Mouse (Mus musculus) hindbrain, embryonic 12.5 days (tissue): ENCODE data around the gene Jaml. TPM values are rescaled to one million over a fixed set of nuclear protein-coding genes. Genes with fewer than 3 reads are reported as not detected.
"Not testable (repeated sequence)": the region's sequence is repeated elsewhere in the genome, so short reads cannot be mapped to it uniquely, and the experiment has no call there.

ENCODE experiments used
- ATAC-seq: fragments of 200-750 bp; cut with Nextera tagmentation; 2 replicates; pipeline ENCODE4 v1.8.0; 2017; ENCODE audit warnings: moderate TSS enrichment; ENCODE audit not compliant: low FRiP score
- H3K27ac ChIP-seq: fragments of 300-500 bp; sonication (generic); 2 replicates; pipeline ENCODE4 v1.5.1; 2016; ENCODE audit warnings: mild to moderate bottlenecking
- H3K27me3 ChIP-seq: fragments of 300-500 bp; sonication (generic); 2 replicates; pipeline ENCODE4 v1.6.1; 2016; ENCODE audit warnings: mild to moderate bottlenecking
- H3K36me3 ChIP-seq: fragments of 300-500 bp; sonication (generic); 2 replicates; pipeline ENCODE4 v1.6.1; 2016; ENCODE audit warnings: mild to moderate bottlenecking
- H3K4me1 ChIP-seq: fragments of 300-500 bp; sonication (generic); 2 replicates; pipeline ENCODE4 v1.6.1; 2016
- H3K4me2 ChIP-seq: fragments of 300-500 bp; sonication (generic); replicated peaks from 2 replicates; pipeline ENCODE4 v1.6.1; 2016; ENCODE audit warnings: mild to moderate bottlenecking
- H3K4me3 ChIP-seq: fragments of 300-500 bp; sonication (generic); 2 replicates; pipeline ENCODE4 v1.5.1; 2016; ENCODE audit warnings: mild to moderate bottlenecking
- H3K9ac ChIP-seq: fragments of 300-500 bp; sonication (generic); 2 replicates; pipeline ENCODE4 v1.6.1; 2016; ENCODE audit warnings: mild to moderate bottlenecking, moderate library complexity
- H3K9me3 ChIP-seq: fragments of 300-500 bp; sonication (generic); replicated peaks from 2 replicates; pipeline ENCODE4 v1.6.1; 2016; ENCODE audit warnings: mild to moderate bottlenecking
- WGBS: fragments of 180-500 bp; shearing (Covaris S2); methylation state at CpG from one replicate; pipeline ENCODE4 v1.1.7; 2016; 5-methylcytosine and 5-hydroxymethylcytosine counted together
- polyA plus RNA-seq: library from polyadenylated mRNA; unstranded; fragments of >200 nt; fragmentation: Nextera tagmentation; extraction: Ambion mirVana; gene quantifications from 2 replicates; pipeline ENCODE4 v1.2.1, GENCODE M21; 2016

The Jaml gene
- polyA plus RNA-seq, result 0.31 TPM in 1 of 2 replicates, not detected in the other

DNA sequence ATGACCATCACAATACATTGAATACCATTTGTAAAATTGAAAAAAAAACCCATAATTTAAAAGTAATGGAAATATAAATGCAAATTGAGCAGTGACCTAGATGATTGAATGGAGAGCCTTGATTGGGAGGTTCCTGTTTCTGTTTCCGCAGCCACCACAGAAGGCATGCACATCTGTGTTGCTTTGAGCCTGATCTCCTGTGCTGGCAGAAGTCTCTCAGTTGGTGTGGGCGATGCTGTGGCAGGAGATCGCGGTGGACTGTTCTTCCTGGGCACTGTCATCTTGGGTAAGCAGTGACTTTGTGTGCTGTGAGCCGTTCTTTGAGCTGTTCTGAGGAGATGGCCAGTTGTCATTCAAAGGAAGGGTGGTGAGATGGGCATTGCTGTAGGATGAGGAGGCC, at the start of gene Jaml:
Gene Jaml, plus strand, starts transcription at position 173 of the 400 bp plus-strand sequence.
- Histone ChIP-seq H3K27ac (no peak within 1 kb of the TSS), H3K36me3 (no peaks in the 10 kb centered on the region), H3K4me2 (no peak within 1 kb of the TSS), H3K27me3 (no peaks in the 10 kb centered on the region), H3K9ac (no peak within 1 kb of the TSS), H3K4me3 (no peak within 1 kb of the TSS), H3K4me1 (no peaks in the 10 kb centered on the region), H3K9me3 (no peaks in the 10 kb centered on the region)
- ATAC-seq, result no peak
- 92% methylated on average over 5 of the region's 5 CpGs for WGBS

DNA sequence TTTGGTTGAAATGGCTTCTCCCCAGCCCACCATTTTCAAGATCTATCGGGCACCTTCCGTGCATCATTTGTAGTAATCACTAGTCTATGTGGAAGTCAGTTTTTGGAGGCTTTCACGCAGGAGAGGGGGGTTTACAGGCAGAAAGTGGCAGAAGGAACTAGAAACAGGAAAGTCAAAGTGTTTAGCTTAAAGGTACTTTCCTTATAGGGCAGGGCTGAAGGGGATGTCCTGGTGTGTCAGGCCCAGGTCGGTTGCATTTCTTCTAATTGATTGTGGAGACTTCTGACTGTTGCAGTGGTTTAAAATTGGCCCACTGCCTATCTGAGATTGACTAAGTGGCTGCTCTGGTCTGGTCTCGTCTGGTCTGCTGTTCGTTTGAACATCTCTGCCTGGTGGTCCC, 48.6 kb upstream of the Jaml start:
- no peak overlapping the region for H3K4me2 ChIP-seq
- no peaks in the 10 kb centered on the region for H3K9me3 ChIP-seq
- no peak for ATAC-seq
- no peaks in the 10 kb centered on the region for H3K4me1 ChIP-seq
- no peak overlapping the region for H3K9ac ChIP-seq
- no peaks in the 10 kb centered on the region for H3K36me3 ChIP-seq
- 74% methylated on average over 6 of the region's 6 CpGs for WGBS
- peaks cover 5% of the 10 kb centered on the region; the same call in 1 of the 2 replicates for H3K27me3 ChIP-seq
- no peak overlapping the region for H3K4me3 ChIP-seq
- H3K27ac ChIP-seq, result no peak overlapping the region

DNA sequence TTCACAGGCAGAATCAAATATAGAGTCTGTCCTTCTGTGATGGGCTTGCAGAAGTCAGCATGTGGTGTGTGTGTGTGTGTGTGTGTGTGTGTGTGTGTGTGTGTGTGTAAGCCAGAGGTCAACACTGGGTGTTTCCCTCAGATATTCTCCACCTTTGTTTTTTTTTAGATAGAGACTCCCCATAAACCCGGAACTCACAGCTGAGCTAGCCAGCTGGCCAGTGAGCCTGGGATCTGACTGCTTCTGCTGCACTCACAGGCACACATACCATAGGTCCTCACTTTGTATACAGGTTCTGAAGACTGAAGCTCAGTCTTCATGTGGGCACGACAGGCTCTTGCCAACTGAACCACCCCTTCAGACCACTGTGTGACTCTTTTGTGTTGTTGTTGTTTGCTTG, 46.7 kb upstream of the Jaml start:
- H3K27me3 ChIP-seq, result peaks cover 5% of the 10 kb centered on the region; the same call in 1 of the 2 replicates
- ATAC-seq, result no peak
- H3K4me1 ChIP-seq, result no peaks in the 10 kb centered on the region
- H3K36me3 ChIP-seq, result no peaks in the 10 kb centered on the region
- H3K4me2 ChIP-seq, result no peak overlapping the region
- no peaks in the 10 kb centered on the region for H3K9me3 ChIP-seq
- H3K27ac ChIP-seq, result no peak overlapping the region
- H3K4me3 ChIP-seq, result no peak overlapping the region
- no peak overlapping the region for H3K9ac ChIP-seq
- 73% methylated on average over 2 of the region's 2 CpGs for WGBS

DNA sequence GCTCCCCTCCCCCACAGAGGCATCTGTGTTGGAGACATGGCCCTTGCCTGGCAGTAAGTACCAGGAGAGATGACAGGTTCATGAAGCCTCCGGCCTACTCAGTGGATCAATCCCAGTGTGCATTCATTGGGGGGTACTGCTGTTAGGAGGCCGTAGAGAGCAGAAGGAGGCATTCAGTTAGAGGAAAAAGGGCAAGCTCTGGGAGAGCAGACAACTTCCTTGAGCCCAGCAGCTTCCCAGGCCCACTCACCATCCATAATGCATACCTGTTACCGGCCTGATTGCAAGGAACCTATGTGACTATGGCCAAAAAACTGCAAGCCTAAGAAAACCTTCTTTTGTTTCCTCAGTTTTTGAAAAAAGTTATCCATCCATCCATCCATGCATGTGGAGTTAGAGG, 44.5 kb upstream of the Jaml start:
- ATAC-seq, result no peak

DNA sequence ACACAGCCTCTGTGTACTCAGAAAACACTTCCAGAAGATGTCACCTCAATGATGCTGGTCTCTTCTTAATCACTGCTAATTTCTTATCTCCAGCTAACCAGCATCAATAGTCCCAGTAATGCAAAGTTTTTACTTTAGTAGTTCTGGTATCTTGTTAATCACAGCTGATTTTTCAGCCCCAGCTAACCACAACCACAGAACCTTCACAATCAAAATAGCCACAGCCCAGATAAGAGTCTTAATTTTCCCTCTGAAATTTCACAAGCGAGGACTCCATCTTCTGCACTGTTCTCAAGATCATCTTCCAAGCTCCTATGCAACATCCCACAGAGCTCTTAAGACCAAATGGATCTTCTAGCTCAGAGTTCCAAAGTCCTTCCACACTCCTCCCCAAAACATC, 41.2 kb upstream of the Jaml start:
- WGBS, result 88% methylated on average over 1 of the region's 1 CpGs
- H3K4me1 ChIP-seq, H3K9ac ChIP-seq, H3K9me3 ChIP-seq, ATAC-seq, H3K36me3 ChIP-seq, H3K27ac ChIP-seq, H3K4me3 ChIP-seq, H3K4me2 ChIP-seq: not testable (repeated sequence)
- peaks cover 45% of the 10 kb centered on the region for H3K27me3 ChIP-seq

More for the DNA sequence above, 44.5 kb upstream of the Jaml start:
- Histone ChIP-seq H3K9ac (no peak overlapping the region), H3K36me3 (no peaks in the 10 kb centered on the region), H3K9me3 (no peaks in the 10 kb centered on the region), H3K27ac (no peak overlapping the region), H3K4me2 (no peak overlapping the region), H3K27me3 (peaks cover 19% of the 10 kb centered on the region), H3K4me1 (no peaks in the 10 kb centered on the region), H3K4me3 (no peak overlapping the region)
- WGBS, result 81% methylated on average over 3 of the region's 3 CpGs

DNA sequence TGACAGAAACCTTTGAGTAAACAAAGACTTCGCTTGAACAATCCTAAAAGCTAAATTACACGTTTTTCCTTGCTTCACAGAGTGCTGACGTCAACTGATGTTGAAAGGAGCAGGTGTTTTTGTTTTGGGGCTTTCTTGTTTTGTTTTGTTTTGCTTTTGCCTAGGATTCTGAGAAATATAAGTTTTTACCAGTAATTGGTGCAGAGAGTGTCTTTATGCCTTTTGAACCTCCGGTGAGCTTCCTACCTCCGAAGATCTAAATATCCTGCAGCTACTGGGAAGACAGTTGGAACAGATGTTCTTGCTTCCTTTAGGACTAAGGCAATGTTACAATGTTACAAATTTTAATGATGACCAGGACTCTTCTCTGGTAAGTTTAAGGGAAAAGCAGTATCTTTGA, 39.5 kb upstream of the Jaml start, which contains the start of gene Mpzl2:
Gene Mpzl2, plus strand, starts transcription at position 301 of the 400 bp plus-strand sequence.
- ATAC-seq, result no peak
- no peak within 1 kb of the TSS for H3K4me3 ChIP-seq
- peaks cover 62% of the 10 kb centered on the region for H3K27me3 ChIP-seq
- no peaks in the 10 kb centered on the region for H3K36me3 ChIP-seq
- H3K9me3 ChIP-seq, result no peaks in the 10 kb centered on the region
- H3K4me2 ChIP-seq, result peak within 1 kb of the TSS; percentile 26; the same call in 1 of the 2 replicates
- WGBS, result 66% methylated on average over 5 of the region's 5 CpGs
- H3K27ac ChIP-seq, result no peak within 1 kb of the TSS
- peaks cover 6% of the 10 kb centered on the region; the same call in 1 of the 2 replicates for H3K4me1 ChIP-seq
- no peak within 1 kb of the TSS for H3K9ac ChIP-seq

DNA sequence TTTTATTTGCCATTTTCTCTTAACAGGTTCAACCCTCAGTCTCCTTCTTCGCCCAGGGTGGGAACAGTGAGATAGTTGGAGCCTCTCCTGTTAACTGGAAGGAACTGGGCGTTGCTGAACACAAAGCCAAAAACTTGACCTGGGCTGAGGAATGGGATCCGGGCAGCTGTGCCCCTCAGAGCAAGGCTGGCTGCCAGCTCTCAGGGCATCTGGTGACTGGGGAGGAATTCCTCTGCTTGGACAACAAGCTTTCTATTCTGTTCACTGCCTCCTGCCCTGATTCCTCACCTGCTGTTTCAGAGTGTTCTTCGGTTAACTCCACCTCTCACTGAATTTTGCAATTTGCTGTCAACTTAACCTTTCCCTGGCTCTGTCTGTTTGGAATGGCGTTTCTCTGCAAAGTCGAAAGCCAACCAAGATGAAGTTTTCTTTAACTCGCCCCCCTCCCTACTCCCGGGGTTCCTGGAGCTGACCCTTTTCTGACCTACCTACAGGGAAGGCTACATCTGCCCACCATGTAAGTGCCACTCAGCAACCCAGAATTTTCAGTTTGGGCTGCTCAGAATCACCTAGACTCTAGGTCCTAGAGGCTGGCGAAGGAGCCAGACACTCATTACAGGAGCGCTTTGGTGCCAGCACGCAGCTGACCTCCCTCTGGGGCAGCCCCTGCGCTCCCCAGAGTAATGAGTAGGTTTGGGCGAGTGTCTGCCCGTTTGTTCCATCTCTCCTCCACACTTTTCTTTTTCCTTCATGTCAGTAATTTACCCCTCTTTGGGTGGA, 38.7 kb upstream of the Jaml start:
- H3K27ac ChIP-seq, result no peak overlapping the region
- peaks cover 63% of the 10 kb centered on the region for H3K27me3 ChIP-seq
- H3K36me3 ChIP-seq, result no peaks in the 10 kb centered on the region
- no peaks in the 10 kb centered on the region for H3K9me3 ChIP-seq
- no peak overlapping the region for H3K4me3 ChIP-seq
- ATAC-seq, result no peak
- H3K4me1 ChIP-seq, result peaks cover 6% of the 10 kb centered on the region; the same call in 1 of the 2 replicates
- WGBS, result 15% methylated on average over 14 of the region's 14 CpGs
- H3K4me2 ChIP-seq, result peak overlapping the region; percentile 26; the same call in 1 of the 2 replicates
- H3K9ac ChIP-seq, result no peak overlapping the region

DNA sequence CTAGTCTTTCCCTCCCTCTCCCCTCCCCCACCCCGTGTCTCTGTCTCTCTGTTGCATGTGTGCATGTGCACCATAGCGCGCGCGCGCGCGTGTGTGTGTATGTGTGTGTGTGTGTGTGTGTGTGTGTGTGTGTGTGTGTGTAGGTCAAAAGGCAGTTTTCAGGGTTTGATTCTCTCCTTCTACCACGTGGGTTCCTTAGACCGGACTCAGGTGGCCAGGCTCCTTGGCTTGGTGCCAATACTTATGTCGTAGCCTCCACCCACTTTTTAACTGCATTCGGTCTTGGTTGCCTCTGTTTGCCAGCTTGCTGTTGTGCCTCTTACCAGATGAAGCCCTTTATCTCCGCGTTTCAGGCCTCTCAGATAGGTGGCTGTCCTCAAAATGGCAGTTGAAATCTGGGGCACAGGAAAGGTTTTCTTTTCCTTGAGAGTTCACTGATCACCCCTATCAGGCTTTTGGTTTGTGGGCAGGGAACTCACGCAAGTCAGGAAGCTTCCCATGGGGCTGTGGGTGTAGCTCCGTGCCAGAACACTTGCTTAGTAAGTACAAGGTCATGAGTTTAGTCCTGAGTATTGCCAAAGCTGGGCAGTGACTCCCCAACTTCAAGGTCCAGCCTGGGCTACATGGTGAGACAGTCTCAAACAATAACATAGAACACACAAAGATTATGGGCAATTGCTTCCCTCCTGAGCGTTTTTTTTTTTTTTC, 37.7 kb upstream of the Jaml start:
- Histone ChIP-seq H3K27ac (no peak overlapping the region), H3K9ac (no peak overlapping the region), H3K4me1 (peaks cover 6% of the 10 kb centered on the region; the same call in 1 of the 2 replicates), H3K4me3 (no peak overlapping the region), H3K36me3 (no peaks in the 10 kb centered on the region), H3K27me3 (peaks cover 63% of the 10 kb centered on the region), H3K4me2 (peak overlapping the region; percentile 26; the same call in 1 of the 2 replicates), H3K9me3 (no peaks in the 10 kb centered on the region)
- no peak for ATAC-seq
- WGBS, result 43% methylated on average over 17 of the region's 17 CpGs

DNA sequence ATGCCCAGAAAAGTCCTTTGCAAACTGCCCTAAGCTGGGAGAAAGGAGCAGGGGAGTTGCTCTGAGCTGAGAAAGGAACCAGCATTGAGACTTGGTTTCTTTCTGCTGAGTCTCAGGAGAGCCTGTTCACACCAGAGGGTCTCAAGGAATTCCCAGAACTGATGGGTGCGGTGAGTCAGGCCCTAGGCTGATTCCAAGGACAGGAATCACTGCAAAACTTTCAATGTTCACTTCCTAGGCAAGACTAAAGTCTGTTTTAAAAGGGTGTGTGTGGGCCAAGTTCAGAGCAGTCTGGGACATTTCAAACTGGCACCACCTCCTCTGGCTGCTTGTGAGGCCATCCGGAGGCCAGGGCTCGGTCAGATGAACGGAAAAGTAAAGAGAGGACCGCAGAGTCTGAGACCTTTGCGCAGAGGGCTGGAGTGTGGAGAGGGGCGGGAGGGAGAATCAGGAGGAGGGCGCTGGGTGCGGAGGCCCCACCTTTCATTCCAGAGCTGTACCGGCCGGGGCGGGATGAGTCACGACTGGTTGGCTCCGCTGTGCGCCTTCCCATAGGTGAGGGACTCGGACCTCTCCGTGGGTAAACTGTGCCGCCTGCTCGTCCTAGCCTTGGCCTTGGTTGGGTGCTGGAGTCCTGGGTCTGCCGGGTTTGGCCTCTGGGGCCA, 36.8 kb upstream of the Jaml start:
- ATAC-seq, result no peak
- WGBS, result under 1% methylated on average over 19 of the region's 20 CpGs
- Histone ChIP-seq H3K9ac (no peak overlapping the region), H3K4me3 (peak overlapping the region; percentile 21), H3K36me3 (no peaks in the 10 kb centered on the region), H3K27ac (0 out of 2 replicates have a peak overlapping the region, but pooled peaks have one; percentile 7), H3K4me1 (peaks cover 6% of the 10 kb centered on the region; the same call in 1 of the 2 replicates), H3K9me3 (no peaks in the 10 kb centered on the region), H3K4me2 (peak overlapping the region; percentile 35), H3K27me3 (peaks cover 66% of the 10 kb centered on the region)

DNA sequence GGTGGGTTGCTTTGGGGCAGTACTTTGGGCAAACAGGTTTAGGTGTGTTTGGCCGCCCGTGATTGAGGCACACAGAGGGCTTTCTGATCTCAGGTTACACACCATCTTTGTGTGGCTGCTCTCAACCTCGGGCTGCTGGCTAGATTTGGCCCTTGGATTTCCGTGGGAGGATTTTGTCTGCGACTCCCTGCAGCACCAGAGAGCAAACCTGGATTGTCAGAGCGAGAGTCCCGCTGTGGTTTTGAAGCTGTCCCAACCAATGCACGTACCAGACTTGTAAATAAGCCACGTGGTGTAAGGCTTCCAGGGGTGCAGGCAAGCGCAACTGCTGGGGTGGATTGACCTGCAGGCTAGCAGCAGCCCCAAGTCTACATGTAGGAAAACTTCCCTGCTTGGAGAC, 36.0 kb upstream of the Jaml start:
- peaks cover 6% of the 10 kb centered on the region; the same call in 1 of the 2 replicates for H3K4me1 ChIP-seq
- ATAC-seq, result no peak
- no peak overlapping the region for H3K9ac ChIP-seq
- H3K27me3 ChIP-seq, result peaks cover 68% of the 10 kb centered on the region
- H3K4me3 ChIP-seq, result peak overlapping the region; percentile 21; the same call in 1 of the 2 replicates
- peak overlapping the region; percentile 35 for H3K4me2 ChIP-seq
- no peaks in the 10 kb centered on the region for H3K36me3 ChIP-seq
- H3K9me3 ChIP-seq, result no peaks in the 10 kb centered on the region
- H3K27ac ChIP-seq, result 0 out of 2 replicates have a peak overlapping the region, but pooled peaks have one; percentile 7
- under 1% methylated on average over 10 of the region's 10 CpGs for whole genome bisulfite sequencing

DNA sequence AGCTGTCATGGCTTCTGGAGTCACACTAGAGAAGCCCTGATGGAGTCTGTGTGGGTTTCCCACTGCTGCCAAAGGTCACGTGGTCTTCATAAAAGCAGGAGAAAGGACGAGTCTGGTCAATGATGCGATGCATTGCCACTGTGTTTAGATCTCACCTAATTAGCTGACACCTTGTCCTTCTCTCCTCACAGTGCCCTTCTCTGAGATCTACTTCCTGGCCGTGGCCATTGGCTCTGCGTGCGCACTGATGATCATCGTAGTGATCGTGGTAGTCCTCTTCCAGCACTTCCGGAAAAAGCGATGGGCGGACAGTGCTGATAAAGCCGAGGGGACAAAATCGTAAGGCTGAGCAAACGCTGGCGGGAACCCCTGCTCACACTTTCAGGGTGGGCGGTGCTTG, 32.0 kb upstream of the Jaml start:
- Histone ChIP-seq H3K9me3 (no peaks in the 10 kb centered on the region), H3K4me2 (no peak overlapping the region), H3K9ac (no peak overlapping the region), H3K36me3 (no peaks in the 10 kb centered on the region), H3K4me1 (no peaks in the 10 kb centered on the region), H3K27ac (no peak overlapping the region), H3K27me3 (peaks cover 35% of the 10 kb centered on the region), H3K4me3 (no peak overlapping the region)
- 90% methylated on average over 16 of the region's 16 CpGs for WGBS
- ATAC-seq, result no peak

DNA sequence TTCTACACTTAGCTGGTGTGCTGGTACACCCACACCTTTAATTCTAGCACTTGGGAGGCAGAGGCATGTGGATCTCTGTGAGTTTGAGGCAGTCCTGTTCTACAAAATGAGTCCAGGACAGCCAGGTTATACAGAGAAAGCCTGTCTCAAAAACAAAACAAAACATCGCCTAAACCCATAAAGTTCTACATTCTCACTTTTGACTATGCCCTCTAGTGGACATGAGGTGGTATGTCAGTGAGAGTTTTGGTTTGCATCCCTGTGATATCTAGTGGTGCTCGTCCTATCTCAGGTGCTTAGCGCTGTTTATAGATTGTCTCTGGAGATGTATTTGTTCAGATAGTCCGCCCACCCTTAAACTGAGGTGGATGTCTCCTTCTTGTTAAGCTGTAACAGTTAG, 30.5 kb upstream of the Jaml start:
- H3K4me3 ChIP-seq, result no peak overlapping the region
- WGBS, result 34% methylated on average over 4 of the region's 4 CpGs
- no peak for ATAC-seq
- H3K36me3 ChIP-seq, result no peaks in the 10 kb centered on the region
- H3K4me2 ChIP-seq, result no peak overlapping the region
- peaks cover 28% of the 10 kb centered on the region for H3K27me3 ChIP-seq
- H3K4me1 ChIP-seq, result no peaks in the 10 kb centered on the region
- H3K9ac ChIP-seq, result no peak overlapping the region
- H3K27ac ChIP-seq, result no peak overlapping the region
- no peaks in the 10 kb centered on the region for H3K9me3 ChIP-seq
